Mouse (Mus musculus) hematopoietic stem cell, adult 5-6 weeks (primary cell): ENCODE measurements around the gene Kcnj9. TPM values are rescaled to one million over a fixed set of nuclear protein-coding genes. Genes with fewer than 3 reads are reported as not detected.
A peak's percentile ranks its signal among the peaks of the same experiment; 100 is the strongest.

ENCODE experiments used
- ATAC-seq, 2 experiments: fragments of 125-278 bp in 1 of 2; replicated peaks in 1 of 2; 2 replicates each; pipeline ENCODE4 v1.8.0; 2016 to 2017; ENCODE audit warnings: inconsistent platforms in 2 of 2, mild to moderate bottlenecking in 2 of 2, moderate number of reproducible peaks in 2 of 2, low read depth in 1 of 2, moderate TSS enrichment in 1 of 2; ENCODE audit not compliant: low FRiP score in 2 of 2, poor library complexity in 2 of 2, severe bottlenecking in 2 of 2, insufficient read depth in 1 of 2, low TSS enrichment in 1 of 2
- total RNA-seq: library from RNA; stranded (forward); fragments of 172-1452, 232-1000 nt; gene quantifications from 2 replicates; pipeline ENCODE4 v1.2.3, GENCODE M21; 2017

Kcnj9 gene
- total RNA-seq, result not detected in 2 replicates

DNA sequence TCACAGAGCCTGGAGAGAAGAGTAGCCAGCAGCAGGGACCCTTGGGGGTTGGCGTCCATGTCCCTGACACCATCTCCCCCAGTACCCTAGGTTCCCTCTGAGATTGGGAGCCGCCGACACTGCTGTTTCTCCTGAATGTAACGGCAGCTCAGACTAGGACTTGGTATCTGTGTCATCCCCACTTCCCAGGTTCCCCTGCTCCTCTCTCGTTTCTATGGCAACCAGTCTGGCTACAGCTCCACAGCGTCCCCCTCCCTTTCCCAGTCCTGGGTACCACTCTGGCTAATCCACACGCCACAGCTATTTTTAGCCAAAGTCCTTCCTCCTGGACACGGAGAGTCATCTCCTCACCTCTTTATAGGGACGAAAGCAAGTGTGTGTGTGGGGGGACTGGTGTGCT is at the start of gene Kcnj9:
Kcnj9 (minus strand) TSS at position 188 of the 400 bp plus-strand sequence.
- no peak for ATAC-seq

DNA sequence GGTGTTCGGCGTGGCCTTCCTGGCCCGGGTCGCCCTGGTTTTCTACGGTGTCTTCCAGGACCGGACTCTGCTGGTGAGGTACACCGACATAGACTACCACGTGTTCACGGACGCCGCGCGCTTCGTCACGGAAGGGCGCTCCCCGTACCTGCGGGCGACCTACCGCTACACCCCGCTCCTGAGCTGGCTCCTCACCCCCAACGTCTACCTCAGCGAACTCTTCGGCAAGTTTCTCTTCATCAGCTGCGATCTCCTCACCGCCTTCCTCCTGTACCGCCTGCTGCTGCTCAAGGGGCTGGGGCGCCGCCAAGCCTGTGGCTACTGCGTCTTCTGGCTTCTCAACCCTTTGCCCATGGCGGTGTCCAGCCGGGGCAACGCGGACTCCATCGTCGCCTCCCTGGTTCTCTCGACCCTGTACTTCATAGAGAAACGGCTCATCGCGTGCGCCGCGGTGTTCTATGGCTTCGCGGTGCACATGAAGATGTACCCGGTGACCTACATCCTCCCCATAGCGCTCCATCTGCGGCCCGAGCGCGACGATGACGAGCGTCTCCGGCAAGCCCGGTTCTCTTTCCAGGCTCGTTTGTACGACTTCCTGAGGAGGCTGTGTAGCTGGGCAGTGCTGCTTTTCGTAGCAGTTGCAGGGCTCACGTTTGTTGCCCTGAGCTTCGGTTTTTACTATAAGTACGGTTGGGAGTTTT is 47.8 kb upstream of the Kcnj9 start:
- ATAC-seq, result peak; percentile 33 to 43; a peak in 3 of 4 replicates

DNA sequence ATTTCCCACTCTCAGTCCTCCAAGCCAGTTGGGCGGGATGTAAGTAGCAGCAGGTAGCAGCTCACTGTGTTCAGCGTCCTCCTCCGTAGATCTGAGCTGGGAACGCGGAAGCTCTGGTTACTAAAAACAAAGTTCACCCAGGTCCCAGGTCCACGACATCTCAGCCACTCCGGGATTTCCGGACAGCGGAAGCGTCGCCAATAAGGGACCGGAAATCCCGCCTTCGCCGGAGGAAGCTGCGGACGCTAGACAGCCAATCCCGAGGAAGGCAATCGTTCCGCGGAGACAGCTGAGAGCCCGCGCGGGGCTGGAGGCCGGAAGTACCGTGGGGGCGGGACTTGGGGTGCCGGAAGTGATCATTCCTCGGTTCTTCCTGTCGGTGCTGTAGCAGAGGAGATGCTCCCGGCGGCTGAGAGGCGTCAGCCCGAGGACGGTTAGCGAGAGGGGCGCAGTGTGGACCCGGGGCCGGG is 47.1 kb upstream of the Kcnj9 start, which contains the start of gene Pigm:
Pigm (plus strand) TSS at position 349 of the 470 bp plus-strand sequence.
- peak; percentile 95 to 96 for ATAC-seq

DNA sequence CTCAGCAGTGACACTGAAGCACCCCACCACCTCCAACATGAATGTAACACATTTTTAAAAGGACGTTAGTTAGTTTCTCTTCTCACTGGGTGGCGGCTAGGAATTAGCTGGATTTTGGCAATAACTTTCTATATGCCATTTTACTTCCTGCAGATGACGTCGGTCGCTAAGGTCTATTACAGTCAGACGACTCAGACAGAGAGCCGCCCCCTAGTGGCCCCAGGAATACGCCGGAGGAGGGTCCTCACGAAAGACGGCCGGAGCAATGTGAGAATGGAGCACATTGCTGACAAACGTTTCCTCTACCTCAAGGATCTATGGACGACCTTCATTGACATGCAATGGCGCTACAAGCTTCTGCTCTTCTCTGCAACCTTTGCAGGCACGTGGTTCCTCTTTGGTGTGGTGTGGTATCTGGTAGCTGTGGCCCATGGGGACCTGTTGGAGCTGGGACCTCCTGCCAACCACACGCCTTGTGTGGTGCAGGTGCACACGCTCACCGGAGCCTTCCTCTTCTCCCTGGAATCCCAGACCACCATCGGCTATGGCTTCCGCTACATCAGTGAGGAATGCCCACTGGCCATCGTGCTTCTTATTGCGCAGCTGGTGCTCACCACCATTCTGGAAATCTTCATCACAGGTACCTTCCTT is 39.8 kb upstream of the Kcnj9 start:
- peak; percentile 68 for ATAC-seq

DNA sequence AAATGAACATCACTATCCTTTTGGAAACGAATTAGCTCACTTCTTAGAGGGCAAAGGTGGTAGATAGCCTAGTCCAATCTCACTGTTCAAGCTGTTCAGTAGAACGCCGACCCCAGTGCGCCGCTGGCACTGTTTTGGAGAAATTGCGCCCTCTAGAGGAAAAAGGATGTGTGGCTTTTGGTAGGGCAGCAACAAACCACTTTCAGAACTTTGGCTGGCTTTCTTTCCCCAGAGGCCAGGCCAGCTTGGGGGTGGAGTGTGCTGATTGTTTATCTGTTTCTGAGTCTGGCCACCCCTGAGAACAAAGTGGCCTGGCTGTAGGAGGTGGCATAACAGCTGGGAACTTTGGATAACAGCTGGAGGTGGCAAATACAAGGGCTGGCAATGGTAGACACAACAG is 35.6 kb upstream of the Kcnj9 start:
- ATAC-seq, result peak; percentile 63 to 65; a peak in 3 of 4 replicates

DNA sequence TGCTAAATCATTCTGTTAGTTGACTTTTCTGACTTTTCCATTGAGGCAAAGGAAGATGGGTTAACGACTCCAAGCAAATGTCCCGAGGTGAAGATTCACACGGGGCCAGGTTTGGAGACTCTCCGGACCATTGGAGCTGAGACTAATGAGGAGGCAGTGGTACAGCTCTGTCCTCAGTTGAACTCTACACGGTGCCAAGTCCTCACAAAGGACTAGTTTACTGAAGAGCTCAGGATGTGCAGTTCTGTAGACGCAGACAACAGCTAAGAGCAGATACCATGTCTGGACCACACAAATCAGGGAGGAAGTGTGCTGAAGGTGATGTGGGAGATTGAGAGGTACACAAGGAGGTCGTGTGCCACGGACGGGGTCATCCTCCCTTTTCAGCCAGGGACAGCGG is 29.2 kb upstream of the Kcnj9 start:
- ATAC-seq, result no peak

DNA sequence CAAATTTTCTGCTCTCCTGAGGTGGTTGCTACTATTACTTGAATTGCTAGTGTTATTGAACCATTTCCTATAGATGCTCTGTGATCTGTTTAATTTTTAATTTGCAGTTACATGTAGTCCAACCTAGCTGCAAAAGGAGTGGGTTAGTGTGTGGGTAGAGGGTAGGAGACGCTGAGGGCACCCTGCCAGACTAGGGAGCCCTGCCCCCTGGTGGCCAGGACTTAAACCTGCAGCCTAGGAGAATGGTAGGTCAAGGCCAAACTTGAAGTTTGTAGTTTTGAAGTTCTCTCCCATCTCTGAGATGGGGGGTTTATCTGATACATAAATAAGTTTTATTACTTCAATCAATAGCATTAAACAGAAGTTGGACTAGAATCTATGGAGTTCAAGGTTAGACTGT is 28.4 kb upstream of the Kcnj9 start:
- ATAC-seq, result peak; percentile 86 to 89

DNA sequence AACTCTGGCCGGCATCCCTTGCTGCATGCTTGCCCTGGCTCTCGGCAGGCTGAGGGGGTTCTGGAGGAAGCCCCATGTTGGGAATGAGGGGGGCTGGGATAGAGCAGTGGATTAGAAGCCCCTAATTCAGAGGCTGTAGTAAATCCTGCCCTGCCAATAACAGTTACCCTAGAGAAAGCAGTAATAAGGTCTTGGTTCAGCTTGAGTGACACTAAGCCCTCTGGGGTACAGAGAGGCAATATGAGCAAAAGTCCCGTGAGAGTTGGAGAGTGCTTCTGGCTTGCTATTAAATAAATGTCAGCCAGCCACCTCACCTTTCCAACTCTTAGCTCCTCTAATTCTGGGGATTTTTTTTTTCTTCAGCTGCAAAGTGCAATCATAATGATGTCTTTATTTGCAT is 26.2 kb upstream of the Kcnj9 start:
- ATAC-seq, result no peak

DNA sequence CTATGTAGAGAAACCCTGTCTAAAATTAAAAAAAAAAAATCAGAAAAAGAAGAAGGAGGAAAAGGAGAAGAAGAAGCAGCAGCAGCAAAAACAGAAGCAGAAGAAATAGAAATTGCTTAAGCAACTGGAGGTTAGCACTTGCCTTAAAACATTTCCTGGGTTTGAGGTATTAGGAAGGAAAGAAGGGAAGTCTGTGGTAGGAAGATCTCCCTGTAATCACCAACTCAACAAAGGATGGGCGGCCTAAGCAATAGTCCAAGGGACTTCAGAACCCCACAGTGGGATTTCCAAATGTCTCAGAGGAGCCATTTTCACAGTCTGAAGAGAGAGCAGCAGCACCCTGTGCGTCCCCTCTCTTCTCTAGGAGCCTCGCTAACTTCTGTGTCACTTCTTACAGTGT is 23.3 kb upstream of the Kcnj9 start:
- peak in 1 of 2 experiments; percentile 78; a peak in 2 of 4 replicates for ATAC-seq

DNA sequence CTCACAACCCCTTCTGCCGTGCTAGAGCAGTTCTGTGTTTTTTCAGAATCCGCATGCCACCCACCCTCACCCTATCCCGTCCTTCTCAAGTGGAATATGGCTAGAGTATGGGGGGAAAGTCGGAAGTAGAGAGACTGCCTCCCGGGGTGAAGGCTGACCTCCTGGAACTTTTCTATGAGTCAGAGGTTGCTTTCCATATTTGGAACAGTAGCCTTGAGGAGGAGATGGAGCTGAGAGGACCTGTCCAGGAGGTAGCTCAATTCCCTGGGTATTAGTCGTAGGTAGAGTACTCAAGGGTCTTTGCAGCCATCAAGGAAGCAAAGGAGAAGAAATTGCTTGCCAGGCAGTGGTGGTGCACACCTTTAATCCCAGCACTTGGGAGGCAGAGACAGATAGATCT is 22.9 kb upstream of the Kcnj9 start:
- ATAC-seq, result no peak

DNA sequence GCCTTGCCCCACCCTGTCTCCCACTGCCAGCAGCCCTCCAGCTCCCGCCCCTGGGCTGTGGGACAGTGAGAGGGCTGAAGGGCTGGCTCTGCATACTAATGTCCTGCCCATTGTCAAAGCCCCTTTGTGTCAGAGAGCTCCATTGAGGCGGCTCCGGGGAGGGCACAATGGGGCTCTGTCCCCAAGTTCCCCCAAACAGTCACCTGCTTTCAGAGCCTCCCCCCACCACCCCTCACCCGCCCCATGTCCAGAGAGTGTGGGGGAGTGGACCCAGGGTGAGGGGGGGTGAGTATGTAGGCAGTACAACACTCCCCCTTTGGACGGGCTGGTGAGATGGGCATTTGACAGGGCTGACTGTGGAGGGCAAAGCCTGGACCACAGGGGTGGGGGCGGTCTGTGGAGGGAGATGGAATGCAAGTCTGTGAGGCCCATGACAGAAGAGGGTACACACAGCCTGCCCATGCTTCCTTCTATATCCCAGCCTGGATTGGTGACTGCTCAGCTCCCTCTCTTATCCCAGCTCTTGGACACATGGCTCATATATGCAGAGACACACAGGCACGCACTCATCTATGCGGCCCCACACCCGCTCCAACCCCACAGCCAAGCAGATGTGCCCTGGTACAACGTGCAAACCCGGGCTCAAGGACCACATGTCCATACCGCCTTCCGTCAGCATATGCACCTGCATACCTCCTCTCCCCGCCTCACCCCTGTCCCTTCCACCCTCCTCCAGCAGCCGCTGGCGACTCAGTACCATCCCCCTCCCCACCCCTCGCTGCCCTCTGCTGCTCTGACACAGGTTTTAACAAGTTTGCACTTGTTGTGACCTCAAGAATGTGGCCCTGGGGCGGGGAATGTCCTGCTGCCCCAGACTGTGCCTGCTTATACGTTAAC is 21.0 kb upstream of the Kcnj9 start:
- no peak for ATAC-seq

DNA sequence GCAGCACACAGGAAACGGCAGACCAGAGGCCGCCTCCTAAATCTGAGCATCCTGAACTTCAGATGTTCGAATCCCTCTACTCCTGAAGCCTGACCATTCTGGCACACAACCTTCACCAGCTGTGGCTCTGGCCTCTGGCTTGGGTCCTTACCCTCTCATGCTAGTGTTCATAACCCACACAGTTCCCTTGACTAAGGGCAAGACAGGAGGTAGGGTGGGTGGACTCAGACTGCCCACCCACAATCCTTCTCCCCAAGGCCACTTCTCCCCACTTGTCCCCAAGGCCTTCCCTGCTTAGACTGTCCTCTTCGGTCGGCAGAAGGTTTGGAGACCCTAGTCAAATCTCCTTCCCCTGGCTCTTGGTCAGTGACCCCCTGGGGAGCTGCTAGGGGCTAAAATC is 20.4 kb upstream of the Kcnj9 start:
- no peak for ATAC-seq

DNA sequence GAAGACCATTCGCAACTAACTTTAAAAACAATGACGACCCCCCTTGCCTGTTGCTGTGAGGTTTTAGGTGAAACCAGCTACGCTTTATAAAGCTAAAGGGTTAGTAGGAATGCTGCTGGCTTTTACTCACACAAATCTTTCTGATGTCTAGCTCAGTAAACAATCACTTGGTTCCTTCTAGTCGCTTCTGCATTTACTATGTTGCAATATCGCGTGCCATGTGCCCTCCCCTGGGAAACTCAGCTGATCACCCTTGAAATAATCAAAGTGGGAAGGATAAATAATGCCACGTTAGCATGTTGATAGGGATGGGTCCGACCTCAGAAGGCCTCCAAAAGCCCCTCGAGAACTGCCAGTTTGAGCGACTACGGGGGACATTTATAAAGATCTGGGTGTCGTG is 18.3 kb upstream of the Kcnj9 start:
- ATAC-seq, result no peak; a peak in 1 of 4 replicates

DNA sequence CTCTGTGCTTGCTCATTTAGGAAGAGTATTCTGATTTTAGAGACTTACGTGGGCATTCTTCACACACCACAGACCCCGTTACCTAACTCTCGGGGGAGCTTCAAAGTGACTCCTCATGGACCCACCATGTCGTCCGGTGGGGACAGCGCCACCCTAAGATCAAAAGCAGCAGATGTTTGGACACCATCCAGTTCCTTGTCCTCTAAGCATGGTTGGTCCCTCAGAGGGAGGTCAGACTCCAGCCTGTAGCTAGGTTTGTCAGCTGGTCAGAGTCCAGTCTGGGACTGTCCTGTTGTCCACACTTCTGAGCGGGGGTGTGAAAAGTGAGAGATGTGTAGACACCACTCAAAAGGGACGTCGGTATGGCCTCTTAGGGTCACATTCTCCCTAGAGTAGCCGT is 17.6 kb upstream of the Kcnj9 start:
- no peak for ATAC-seq

DNA sequence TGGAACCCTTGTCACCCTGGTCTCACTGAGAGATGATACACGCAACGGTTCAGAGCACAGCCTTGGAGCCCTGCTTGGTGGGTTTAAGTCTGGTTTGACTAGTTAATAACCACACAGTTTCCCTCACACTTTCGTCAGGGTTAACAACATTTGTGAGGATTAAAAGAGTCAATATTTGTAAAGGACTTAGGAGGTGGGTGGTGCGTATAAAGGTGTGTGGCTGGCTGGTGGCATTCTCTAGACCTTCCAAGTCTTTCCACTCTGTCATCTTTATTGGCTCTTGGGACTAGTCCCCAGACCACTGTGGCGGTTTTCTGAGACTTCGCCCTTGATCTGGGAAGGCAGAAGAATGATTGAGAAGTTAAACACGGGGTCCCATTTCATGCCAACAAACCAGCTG is 15.7 kb upstream of the Kcnj9 start:
- no peak for ATAC-seq

DNA sequence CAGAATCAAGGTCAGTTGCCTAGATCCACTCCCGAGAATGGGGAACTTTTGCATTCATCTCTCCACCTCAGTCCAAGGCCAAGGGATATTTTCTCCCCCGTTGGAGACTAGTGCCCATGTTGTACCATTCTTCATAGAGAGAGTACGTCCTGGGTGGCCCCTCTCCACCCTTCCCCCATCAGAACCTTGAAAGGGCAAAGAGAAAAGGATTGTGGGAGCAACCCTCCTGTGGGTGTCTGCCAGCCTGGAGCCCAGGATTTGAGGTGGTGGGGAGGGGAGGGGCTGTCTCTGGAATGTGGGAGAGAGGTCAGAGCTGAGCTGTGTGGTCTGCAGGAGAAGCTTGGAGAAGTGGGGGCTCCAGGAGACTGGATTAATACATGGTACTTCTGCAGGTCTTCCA is 14.8 kb upstream of the Kcnj9 start:
- ATAC-seq, result no peak

DNA sequence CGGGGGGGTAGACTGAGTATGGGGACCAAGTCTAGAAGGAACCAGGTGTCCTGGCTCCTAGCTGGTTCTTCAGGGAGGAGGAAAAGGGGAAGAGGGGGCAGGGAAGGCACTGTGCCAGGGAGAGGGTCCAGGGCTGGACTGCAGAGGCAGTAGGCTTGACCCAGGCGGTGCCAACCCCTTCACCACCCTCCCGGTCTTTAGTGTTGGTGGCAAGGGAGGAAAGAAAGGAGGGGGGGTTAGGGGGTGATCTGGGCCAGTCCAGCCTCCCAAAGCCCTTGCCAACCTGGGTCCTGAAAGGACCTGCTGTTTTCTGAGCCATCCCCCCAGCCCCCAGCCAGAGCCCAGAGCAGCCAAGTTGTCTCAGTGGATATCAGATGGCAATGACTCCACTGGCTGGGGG is 13.6 kb upstream of the Kcnj9 start:
- ATAC-seq, result no peak

DNA sequence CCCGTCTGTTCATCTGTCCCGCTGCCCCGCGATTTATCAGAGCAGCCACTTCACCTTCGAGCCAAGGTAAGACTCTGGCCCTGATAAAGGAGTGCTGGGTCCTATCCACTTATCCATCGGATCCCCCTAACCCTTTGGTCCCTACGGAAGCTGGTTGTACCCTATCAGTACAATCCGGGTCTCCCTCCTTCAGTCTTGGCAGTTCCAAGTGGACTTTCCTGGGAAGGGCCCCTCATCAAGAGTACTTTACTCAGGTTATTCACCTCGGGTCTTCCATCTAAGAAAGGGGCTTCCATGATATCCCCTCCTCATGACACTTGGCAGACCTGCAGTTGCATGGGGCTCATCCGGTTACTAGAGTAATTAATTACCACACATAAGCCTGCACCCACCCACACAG is 12.3 kb upstream of the Kcnj9 start:
- no peak for ATAC-seq
